Comparison of ENCODE assay signal across 8 mouse cellular contexts in genomic region chr4:127015294-127015993, GRCm38 (mm10). TPM values are rescaled to one million over a fixed set of nuclear protein-coding genes. Genes with fewer than 3 reads are reported as not detected.
A peak's percentile ranks its signal among the peaks of the same experiment; 100 is the strongest.
DNase-seq lines count a peak whose midpoint lies in the region; ATAC-seq and TF ChIP-seq lines count a peak whose summit lies in the region.
"Not testable (repeated sequence)": the region's sequence is repeated elsewhere in the genome, so short reads cannot be mapped to it uniquely, and the experiment has no call there.

No protein-coding gene starts in this region.

- WGBS in hindbrain, embryonic 10.5 days, result 13% methylated on average over 14 of the region's 26 CpGs
- WGBS in lung, embryonic 16.5 days, result 15% methylated on average over 14 of the region's 26 CpGs

- H3K27me3 ChIP-seq in MEL (ENCODE audit: control insufficient read depth in 1 of 2, insufficient read depth in 2 of 2, low read length in 2 of 2); hindbrain, embryonic 10.5 days (ENCODE audit: insufficient read depth, poor library complexity, severe bottlenecking); lung, embryonic 16.5 days (ENCODE audit: control insufficient read depth, insufficient read depth, low read depth, low read length): not testable (repeated sequence)

- peak; percentile 71 to 87 (median 78) for TF ChIP-seq CTCF in MEL (IDR thresholded peaks at IDR 0.05 in 2 of 3, conservative IDR thresholded peaks at IDR 0.05 in 1 of 3; ENCODE audit: control insufficient read depth in 1 of 3, insufficient read depth in 1 of 3, low read depth in 2 of 3, low read length in 3 of 3, poor library complexity in 1 of 3, severe bottlenecking in 1 of 3)

- H3K9me3 ChIP-seq in MEL (replicated peaks; ENCODE audit: insufficient read depth, low read length); hindbrain, embryonic 10.5 days; lung, embryonic 16.5 days (ENCODE audit: control insufficient read depth, low read length): not testable (repeated sequence)

- peak; percentile 97 for ATAC-seq in lung, embryonic 16.5 days (ENCODE audit: low read depth)

- peak; percentile 42 for TF ChIP-seq RAD21 in MEL (IDR thresholded peaks at IDR 0.05; ENCODE audit: low read depth, low read length)

- not testable (repeated sequence) for H3K27ac ChIP-seq in MEL (ENCODE audit: control insufficient read depth, low read depth, low read length); lung, embryonic 16.5 days (ENCODE audit: low read length)
- peak overlapping the region; percentile 76 for H3K27ac ChIP-seq in hindbrain, embryonic 10.5 days

- not testable (repeated sequence) for H3K36me3 ChIP-seq in MEL (ENCODE audit: control insufficient read depth in 1 of 2, insufficient read depth in 2 of 2, low read length in 2 of 2); hindbrain, embryonic 10.5 days; lung, embryonic 16.5 days (ENCODE audit: control insufficient read depth, insufficient read depth, low read length)

- H3K4me1 ChIP-seq in MEL (ENCODE audit: control insufficient read depth in 1 of 2, insufficient read depth in 2 of 2, low read length in 2 of 2); hindbrain, embryonic 10.5 days (replicated peaks); lung, embryonic 16.5 days (replicated peaks; ENCODE audit: control insufficient read depth, insufficient read depth, low read length): not testable (repeated sequence)

- H3K4me3 ChIP-seq in MEL (ENCODE audit: control insufficient read depth in 1 of 2, insufficient read depth in 1 of 2, low read depth in 2 of 2, low read length in 2 of 2), result not testable (repeated sequence)
- H3K4me3 ChIP-seq in hindbrain, embryonic 10.5 days, result peak overlapping the region; percentile 42
- peak overlapping the region; percentile 42 for H3K4me3 ChIP-seq in lung, embryonic 16.5 days (ENCODE audit: low read length)

- peak; percentile 83 for DNase-seq in MEL (ENCODE audit: low read depth, low spot score)
- peak; percentile 88 for DNase-seq in cerebellum, adult 9-10 months
- peak; percentile 67 to 93 for DNase-seq in frontal cortex, adult 2 months (ENCODE audit: extremely low spot score in 1 of 2, low spot score in 1 of 2)
- DNase-seq in hindbrain, embryonic 10.5 days (ENCODE audit: low spot score), result peak; percentile 87
- DNase-seq in layer of hippocampus, adult 9-11 months, result peak; percentile 82
- DNase-seq in ovary, postnatal 14 days (ENCODE audit: low spot score), result peak; percentile 79
- DNase-seq in thymus, postnatal 10 days (ENCODE audit: low spot score in 2 of 2), result peak; percentile 75 to 78

- H3K79me2 ChIP-seq in MEL (ENCODE audit: control insufficient read depth, insufficient read depth, low read length, poor library complexity), result not testable (repeated sequence)

- not testable (repeated sequence) for H3K9ac ChIP-seq in MEL (ENCODE audit: control insufficient read depth, low read depth, low read length, poor library complexity, severe bottlenecking); lung, embryonic 16.5 days (ENCODE audit: low read length)

- not testable (repeated sequence) for TF ChIP-seq EP300 in MEL (IDR thresholded peaks at IDR 0.05; ENCODE audit: low read depth in 1 of 2, low read length in 2 of 2)

- TF ChIP-seq POLR2A in MEL (IDR thresholded peaks at IDR 0.05; ENCODE audit: control insufficient read depth in 1 of 2, insufficient read depth in 1 of 2, low read depth in 1 of 2, low read length in 2 of 2, poor library complexity in 1 of 2), result not testable (repeated sequence)

- not testable (repeated sequence) for H3K4me2 ChIP-seq in lung, embryonic 16.5 days (ENCODE audit: low read depth, low read length)

TF ChIP-seq in MEL, 35 proteins besides CTCF, POLR2A, EP300 and RAD21:
- peak; percentile 43; the same call in 1 of the 2 replicates for TF ChIP-seq ELF1 (IDR thresholded peaks at IDR 0.05; ENCODE audit: low read depth, low read length)
- TF ChIP-seq SMC3 (IDR thresholded peaks at IDR 0.05; ENCODE audit: low read depth, low read length), result peak; percentile 65
- 0 out of 2 replicates have a peak, but pooled peaks have one; percentile 2 for TF ChIP-seq ZC3H11A (IDR thresholded peaks at IDR 0.05; ENCODE audit: low read depth, low read length)

RNA-seq across cellular contexts. Expression of gene Sfpq, which starts 5.7 kb away (rescaled TPM):
- total RNA-seq in MEL (2012; rRNA removed), result 255 and 259 TPM in 2 replicates
- 100 to 1,000 TPM; 100 to 366 TPM for polyA plus RNA-seq in MEL (2012; ENCODE audit: insufficient read depth in 1 of 2, insufficient read length in 2 of 2, low read depth in 1 of 2, low replicate concordance in 2 of 2, missing spikeins in 1 of 2)
- polyA plus RNA-seq in frontal cortex, adult 2 months (2012; rRNA removed), result 163 and 168 TPM in 2 replicates
- polyA plus RNA-seq in hindbrain, embryonic 10.5 days (2016; fragmentation: Nextera tagmentation; extraction: Ambion mirVana), result 103 and 116 TPM in 2 replicates
- 67.1 and 68.2 TPM in 2 replicates for polyA plus RNA-seq in lung, embryonic 16.5 days (2015; fragmentation: Nextera tagmentation; extraction: Ambion mirVana)

RNA-seq across cellular contexts. Expression of gene Zmym1, which starts 45.5 kb away (rescaled TPM):
- total RNA-seq in MEL (2012; rRNA removed), result 17.3 and 17.6 TPM in 2 replicates
- 10 to 100 TPM in 1 of 2 experiments, not detected in 1; 13.2 TPM for polyA plus RNA-seq in MEL (2012; ENCODE audit: insufficient read depth in 1 of 2, insufficient read length in 2 of 2, low read depth in 1 of 2, low replicate concordance in 2 of 2, missing spikeins in 1 of 2)
- polyA plus RNA-seq in frontal cortex, adult 2 months (2012; rRNA removed), result 7.0 and 8.0 TPM in 2 replicates
- polyA plus RNA-seq in hindbrain, embryonic 10.5 days (2016; fragmentation: Nextera tagmentation; extraction: Ambion mirVana), result 28.1 and 35.6 TPM in 2 replicates
- 19.1 and 19.3 TPM in 2 replicates for polyA plus RNA-seq in lung, embryonic 16.5 days (2015; fragmentation: Nextera tagmentation; extraction: Ambion mirVana)

RNA-seq across cellular contexts. Expression of gene Zmym4, which starts 47.5 kb away (rescaled TPM):
- total RNA-seq in MEL (2012; rRNA removed), result 14.9 and 16.8 TPM in 2 replicates
- polyA plus RNA-seq in MEL (2012; ENCODE audit: insufficient read depth in 1 of 2, insufficient read length in 2 of 2, low read depth in 1 of 2, low replicate concordance in 2 of 2, missing spikeins in 1 of 2), result 10 to 100 TPM; 23.6 to 71.1 TPM
- polyA plus RNA-seq in frontal cortex, adult 2 months (2012; rRNA removed), result 25.3 and 26.1 TPM in 2 replicates
- 24.3 and 27.3 TPM in 2 replicates for polyA plus RNA-seq in hindbrain, embryonic 10.5 days (2016; fragmentation: Nextera tagmentation; extraction: Ambion mirVana)
- polyA plus RNA-seq in lung, embryonic 16.5 days (2015; fragmentation: Nextera tagmentation; extraction: Ambion mirVana), result 16.4 and 18.0 TPM in 2 replicates
